ENCODE assay signal across 13 mouse cellular contexts in the genomic region with DNA sequence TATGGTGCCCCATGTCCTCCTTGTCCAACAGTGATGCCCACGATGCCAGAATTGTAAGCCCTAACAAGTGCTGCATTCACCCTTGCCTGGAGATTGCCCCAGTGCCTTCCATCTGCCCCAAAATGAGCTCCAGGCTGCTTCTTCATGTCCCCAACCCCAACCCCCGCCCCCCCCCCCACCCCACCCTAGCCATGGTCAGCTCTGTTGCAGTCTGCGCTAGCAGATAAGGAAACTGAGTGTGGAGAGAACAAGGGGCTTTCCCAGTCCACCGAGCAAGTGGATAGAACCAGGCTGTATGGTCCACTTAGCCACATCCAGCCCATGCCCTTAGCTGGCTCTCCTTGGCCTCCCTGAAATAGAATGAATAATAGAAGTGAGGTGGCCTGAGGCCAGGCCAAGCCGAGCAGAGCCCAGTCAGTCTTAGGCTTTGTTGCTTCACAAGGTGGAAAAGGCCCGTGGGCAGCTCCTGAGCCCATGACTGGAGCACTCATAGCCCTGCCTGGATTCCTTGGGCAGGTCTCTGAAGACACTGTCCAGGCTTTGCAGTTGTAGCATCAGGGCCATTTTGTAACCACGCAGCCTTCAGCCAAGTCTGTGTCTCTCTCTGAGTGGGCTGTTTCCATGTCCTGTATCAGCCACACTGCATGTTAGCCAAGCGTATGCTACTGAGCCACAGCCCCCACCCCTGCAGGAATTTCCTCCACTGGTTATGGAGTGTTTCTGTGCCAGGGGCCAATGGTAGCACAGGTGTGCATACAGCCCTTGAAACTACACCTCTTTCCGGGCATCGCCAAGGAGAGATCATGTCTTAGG. TPM values are rescaled to one million over a fixed set of nuclear protein-coding genes. Genes with fewer than 3 reads are reported as not detected.
DNase-seq lines count a peak whose midpoint lies in the region; ATAC-seq and TF ChIP-seq lines count a peak whose summit lies in the region.
"Had no signal": no experiment of that assay in that cellular context is flagged by ENCODE, and none has a peak within 500 bp of the region (broad histone marks: within the 10 kb centered on the region; RNA-seq: fewer than 3 reads in every experiment).

No protein-coding gene starts in this region.

- H3K4me3 ChIP-seq in forebrain, embryonic 10.5 days, result no peak overlapping the region
- no peak overlapping the region for H3K4me3 ChIP-seq in forebrain, embryonic 11.5 days (ENCODE audit: low read depth, low read length)
- H3K4me3 ChIP-seq in left cerebral cortex, adult 2 months, result no peak overlapping the region
- H3K4me3 ChIP-seq in small intestine, adult 2 months (ENCODE audit: low read depth, low read length), result no peak overlapping the region
- no peak overlapping the region for H3K4me3 ChIP-seq in midbrain, embryonic 13.5 days (replicated peaks)
- H3K4me3 ChIP-seq: hindbrain, embryonic 12.5 days; kidney, embryonic 15.5 days had no signal

- H3K27ac ChIP-seq in forebrain, embryonic 10.5 days, result peak overlapping the region; percentile 48; the same call in 1 of the 2 replicates
- H3K27ac ChIP-seq in forebrain, embryonic 11.5 days (ENCODE audit: low read depth, low read length), result no peak overlapping the region
- peak overlapping the region; percentile 28; the same call in 1 of the 2 replicates for H3K27ac ChIP-seq in left cerebral cortex, adult 2 months
- H3K27ac ChIP-seq in small intestine, adult 2 months (ENCODE audit: insufficient read depth, low read depth, low read length), result peak overlapping the region; percentile 68
- no peak overlapping the region for H3K27ac ChIP-seq in midbrain, embryonic 13.5 days
- H3K27ac ChIP-seq: hindbrain, embryonic 12.5 days; kidney, embryonic 15.5 days had no signal

- intact Hi-C loops in left cerebral cortex, adult 2 months (cut with DNase I), result no loop called here
- intact Hi-C loops in left cerebral cortex, postnatal 10 days (cut with DNase I), result no loop called here

- H3K4me2 ChIP-seq in forebrain, embryonic 11.5 days (ENCODE audit: low read depth, low read length, severe bottlenecking), result no peak overlapping the region
- H3K4me2 ChIP-seq in midbrain, embryonic 13.5 days (replicated peaks), result no peak overlapping the region
- H3K4me2 ChIP-seq: hindbrain, embryonic 12.5 days; kidney, embryonic 15.5 days had no signal

- no peak overlapping the region for H3K9ac ChIP-seq in forebrain, embryonic 11.5 days (ENCODE audit: low read length)
- H3K9ac ChIP-seq in midbrain, embryonic 13.5 days (replicated peaks), result no peak overlapping the region
- H3K9ac ChIP-seq: hindbrain, embryonic 12.5 days; kidney, embryonic 15.5 days had no signal

- no peak for TF ChIP-seq POLR2A in small intestine, adult 2 months (IDR thresholded peaks at IDR 0.05; ENCODE audit: low read depth, low read length)

- no peaks in the 10 kb centered on the region for H3K9me3 ChIP-seq in forebrain, embryonic 10.5 days
- no peaks in the 10 kb centered on the region for H3K9me3 ChIP-seq in forebrain, embryonic 11.5 days (ENCODE audit: control insufficient read depth, low read length)
- no peaks in the 10 kb centered on the region for H3K9me3 ChIP-seq in midbrain, embryonic 13.5 days
- H3K9me3 ChIP-seq: hindbrain, embryonic 12.5 days; kidney, embryonic 15.5 days had no signal

- H3K27me3 ChIP-seq in forebrain, embryonic 10.5 days (ENCODE audit: poor library complexity, severe bottlenecking), result no peaks in the 10 kb centered on the region
- H3K27me3 ChIP-seq in forebrain, embryonic 11.5 days (ENCODE audit: control insufficient read depth, insufficient read depth, low read length), result no peaks in the 10 kb centered on the region
- no peaks in the 10 kb centered on the region for H3K27me3 ChIP-seq in small intestine, adult 2 months (ENCODE audit: control insufficient read depth, insufficient read depth, low read length)
- no peaks in the 10 kb centered on the region for H3K27me3 ChIP-seq in midbrain, embryonic 13.5 days
- H3K27me3 ChIP-seq: hindbrain, embryonic 12.5 days; kidney, embryonic 15.5 days; Patski had no signal

- no peak for ATAC-seq in forebrain, embryonic 11.5 days (replicated peaks; ENCODE audit: low FRiP score)
- ATAC-seq in granulocyte monocyte progenitor cell, adult 5-6 weeks (replicated peaks; ENCODE audit: poor library complexity, severe bottlenecking), result no peak
- no peak for ATAC-seq in midbrain, embryonic 13.5 days
- ATAC-seq: Patski had no signal

- TF ChIP-seq CTCF in left cerebral cortex, adult 2 months (IDR thresholded peaks at IDR 0.05), result no peak
- TF ChIP-seq CTCF in small intestine, adult 2 months (IDR thresholded peaks at IDR 0.05; ENCODE audit: extremely low read depth, insufficient read length, insufficient replicate concordance, low read depth, low read length), result no peak

- H3K36me3 ChIP-seq in forebrain, embryonic 10.5 days (replicated peaks), result peaks cover 99% of the 10 kb centered on the region
- H3K36me3 ChIP-seq in forebrain, embryonic 11.5 days (ENCODE audit: control insufficient read depth, insufficient read depth, low read length), result peaks cover 7% of the 10 kb centered on the region; the same call in 1 of the 2 replicates
- peaks cover 73% of the 10 kb centered on the region for H3K36me3 ChIP-seq in small intestine, adult 2 months (ENCODE audit: control insufficient read depth, insufficient read depth, low read length)
- peaks cover 99% of the 10 kb centered on the region for H3K36me3 ChIP-seq in midbrain, embryonic 13.5 days

- no peaks in the 10 kb centered on the region for H3K4me1 ChIP-seq in forebrain, embryonic 10.5 days
- no peaks in the 10 kb centered on the region for H3K4me1 ChIP-seq in forebrain, embryonic 11.5 days (replicated peaks; ENCODE audit: control insufficient read depth, insufficient read depth, low read length)
- H3K4me1 ChIP-seq in small intestine, adult 2 months (ENCODE audit: control insufficient read depth, insufficient read depth, insufficient read length, low read length), result peaks cover 14% of the 10 kb centered on the region
- H3K4me1 ChIP-seq in midbrain, embryonic 13.5 days (replicated peaks), result no peaks in the 10 kb centered on the region
- H3K4me1 ChIP-seq: hindbrain, embryonic 12.5 days; kidney, embryonic 15.5 days had no signal

- DNase-seq in forebrain, embryonic 10.5 days (ENCODE audit: extremely low spot score, low spot score), result no peak
- DNase-seq in forebrain, embryonic 11.5 days (ENCODE audit: low spot score), result no peak
- no peak for DNase-seq in left cerebral cortex, adult 2 months (ENCODE audit: extremely low spot score in 1 of 2, low spot score in 2 of 2)
- no peak for DNase-seq in left cerebral cortex, postnatal 10 days (ENCODE audit: extremely low spot score in 1 of 2, low spot score in 2 of 2)
- DNase-seq in liver, result peak; percentile 50
- DNase-seq: cerebellum, adult 9-10 months; midbrain, embryonic 14.5 days had no signal

- 93% methylated on average over 10 of the region's 10 CpGs for WGBS in forebrain, embryonic 10.5 days
- 90% methylated on average over 10 of the region's 10 CpGs for WGBS in forebrain, embryonic 11.5 days
- 81% methylated on average over 10 of the region's 10 CpGs for WGBS in small intestine, adult 2 months
- 90% methylated on average over 10 of the region's 10 CpGs for WGBS in midbrain, embryonic 13.5 days

RNA-seq across cellular contexts. Expression of gene Dolpp1, which starts 11.3 kb away (rescaled TPM):
- 54.8 and 60.1 TPM in 2 replicates for polyA plus RNA-seq in forebrain, embryonic 10.5 days (2016; fragmentation: Nextera tagmentation; extraction: Ambion mirVana)
- 47.9 and 53.6 TPM in 2 replicates for polyA plus RNA-seq in forebrain, embryonic 11.5 days (2014; fragmentation: Nextera tagmentation; extraction: Ambion mirVana)
- total RNA-seq in left cerebral cortex, adult 2 months (2021), result 10 to 100 TPM; 25.8 to 26.8 TPM
- total RNA-seq in left cerebral cortex, postnatal 10 days (2021), result 10 to 100 TPM; 35.6 to 36.4 TPM
- polyA plus RNA-seq in small intestine, adult 2 months (2012; rRNA removed), result 62.0 and 199 TPM in 2 replicates
- total RNA-seq in granulocyte monocyte progenitor cell, adult 5-6 weeks (2014; fragmentation: Nextera tagmentation), result 13.4 and 17.5 TPM in 2 replicates
- total RNA-seq in granulocyte monocyte progenitor cell, adult 5-6 weeks (2017), result 19.1 and 29.6 TPM in 2 replicates
- 54.7 and 56.6 TPM in 2 replicates for polyA plus RNA-seq in midbrain, embryonic 13.5 days (2015; fragmentation: Nextera tagmentation; extraction: Ambion mirVana)

RNA-seq across cellular contexts. Expression of gene Miga2, which starts 16.7 kb away (rescaled TPM):
- 29.9 and 30.9 TPM in 2 replicates for polyA plus RNA-seq in forebrain, embryonic 10.5 days (2016; fragmentation: Nextera tagmentation; extraction: Ambion mirVana)
- polyA plus RNA-seq in forebrain, embryonic 11.5 days (2014; fragmentation: Nextera tagmentation; extraction: Ambion mirVana), result 26.3 and 26.6 TPM in 2 replicates
- total RNA-seq in left cerebral cortex, adult 2 months (2021), result 100 to 1,000 TPM; 120 to 138 TPM
- 100 to 1,000 TPM in 1 of 2 experiments, 10 to 100 TPM in 1; 95.4 to 108 TPM for total RNA-seq in left cerebral cortex, postnatal 10 days (2021)
- polyA plus RNA-seq in small intestine, adult 2 months (2012; rRNA removed), result 28.7 and 33.4 TPM in 2 replicates
- total RNA-seq in granulocyte monocyte progenitor cell, adult 5-6 weeks (2014; fragmentation: Nextera tagmentation), result 6.8 and 13.5 TPM in 2 replicates
- total RNA-seq in granulocyte monocyte progenitor cell, adult 5-6 weeks (2017), result 7.0 and 7.3 TPM in 2 replicates
- polyA plus RNA-seq in midbrain, embryonic 13.5 days (2015; fragmentation: Nextera tagmentation; extraction: Ambion mirVana), result 29.4 and 30.2 TPM in 2 replicates

RNA-seq across cellular contexts. Expression of gene Sh3glb2, which starts 21.6 kb away (rescaled TPM):
- polyA plus RNA-seq in forebrain, embryonic 10.5 days (2016; fragmentation: Nextera tagmentation; extraction: Ambion mirVana), result 76.9 and 82.0 TPM in 2 replicates
- polyA plus RNA-seq in forebrain, embryonic 11.5 days (2014; fragmentation: Nextera tagmentation; extraction: Ambion mirVana), result 69.4 and 72.9 TPM in 2 replicates
- 100 to 1,000 TPM; 291 to 312 TPM for total RNA-seq in left cerebral cortex, adult 2 months (2021)
- 100 to 1,000 TPM; 219 to 230 TPM for total RNA-seq in left cerebral cortex, postnatal 10 days (2021)
- 112 and 158 TPM in 2 replicates for polyA plus RNA-seq in small intestine, adult 2 months (2012; rRNA removed)
- 32.3 and 47.4 TPM in 2 replicates for total RNA-seq in granulocyte monocyte progenitor cell, adult 5-6 weeks (2014; fragmentation: Nextera tagmentation)
- 23.1 and 41.1 TPM in 2 replicates for total RNA-seq in granulocyte monocyte progenitor cell, adult 5-6 weeks (2017)
- polyA plus RNA-seq in midbrain, embryonic 13.5 days (2015; fragmentation: Nextera tagmentation; extraction: Ambion mirVana), result 147 and 158 TPM in 2 replicates

RNA-seq across cellular contexts. Expression of gene Crat, which starts 34.8 kb away (rescaled TPM):
- polyA plus RNA-seq in forebrain, embryonic 10.5 days (2016; fragmentation: Nextera tagmentation; extraction: Ambion mirVana), result 23.2 and 23.6 TPM in 2 replicates
- 25.8 and 30.0 TPM in 2 replicates for polyA plus RNA-seq in forebrain, embryonic 11.5 days (2014; fragmentation: Nextera tagmentation; extraction: Ambion mirVana)
- total RNA-seq in left cerebral cortex, adult 2 months (2021), result 10 to 100 TPM; 56.5 to 58.2 TPM
- 10 to 100 TPM; 39.7 to 40.3 TPM for total RNA-seq in left cerebral cortex, postnatal 10 days (2021)
- polyA plus RNA-seq in small intestine, adult 2 months (2012; rRNA removed), result 77.8 and 176 TPM in 2 replicates
- 18.1 and 35.3 TPM in 2 replicates for total RNA-seq in granulocyte monocyte progenitor cell, adult 5-6 weeks (2014; fragmentation: Nextera tagmentation)
- total RNA-seq in granulocyte monocyte progenitor cell, adult 5-6 weeks (2017), result 7.1 and 14.7 TPM in 2 replicates
- polyA plus RNA-seq in midbrain, embryonic 13.5 days (2015; fragmentation: Nextera tagmentation; extraction: Ambion mirVana), result 18.5 and 21.9 TPM in 2 replicates

RNA-seq across cellular contexts. Expression of gene Ptpa, which starts 35.1 kb away (rescaled TPM):
- polyA plus RNA-seq in forebrain, embryonic 10.5 days (2016; fragmentation: Nextera tagmentation; extraction: Ambion mirVana), result 149 and 165 TPM in 2 replicates
- polyA plus RNA-seq in forebrain, embryonic 11.5 days (2014; fragmentation: Nextera tagmentation; extraction: Ambion mirVana), result 90.0 and 94.5 TPM in 2 replicates
- total RNA-seq in left cerebral cortex, adult 2 months (2021), result 100 to 1,000 TPM; 177 to 178 TPM
- 100 to 1,000 TPM; 144 to 145 TPM for total RNA-seq in left cerebral cortex, postnatal 10 days (2021)
- polyA plus RNA-seq in small intestine, adult 2 months (2012; rRNA removed), result 55.4 and 102 TPM in 2 replicates
- total RNA-seq in granulocyte monocyte progenitor cell, adult 5-6 weeks (2014; fragmentation: Nextera tagmentation), result 127 and 167 TPM in 2 replicates
- total RNA-seq in granulocyte monocyte progenitor cell, adult 5-6 weeks (2017), result 58.5 and 61.0 TPM in 2 replicates
- polyA plus RNA-seq in midbrain, embryonic 13.5 days (2015; fragmentation: Nextera tagmentation; extraction: Ambion mirVana), result 128 and 134 TPM in 2 replicates

Comparison
In these comparisons a context has a peak if more than half of its experiments do, and no peak if none do; other contexts are left out.
1. H3K27ac ChIP-seq: peak in forebrain, embryonic 10.5 days (single experiment), left cerebral cortex, adult 2 months (single experiment) and small intestine, adult 2 months (single experiment); none in forebrain, embryonic 11.5 days (single experiment) and midbrain, embryonic 13.5 days (single experiment).